Mouse (Mus musculus) intestine, embryonic 14.5 days (tissue): Measurements from ENCODE around the gene Mgat4b. TPM values are rescaled to one million over a fixed set of nuclear protein-coding genes. Genes with fewer than 3 reads are reported as not detected.

Experiments
- ATAC-seq: fragments of 200-750 bp; cut with Nextera tagmentation; replicated peaks from 2 replicates; pipeline ENCODE4 v1.8.0; 2017; ENCODE audit warnings: low read depth, moderate number of reproducible peaks, moderate TSS enrichment, moderate library complexity; ENCODE audit not compliant: low FRiP score, low TSS enrichment
- DNase-seq: peaks from one replicate; pipeline ENCODE4 v3.0.0-alpha.2; 2018; ENCODE audit warnings: low spot score
- H3K27ac ChIP-seq: fragments of 300-500 bp; sonication (generic); 2 replicates; pipeline ENCODE4 v1.5.1; 2014; ENCODE audit warnings: low read depth, mild to moderate bottlenecking, control low read depth
- H3K27me3 ChIP-seq: fragments of 300-500 bp; sonication (generic); replicated peaks from 2 replicates; pipeline ENCODE4 v1.6.1; 2014; ENCODE audit warnings: low read length, control low read depth; ENCODE audit not compliant: control insufficient read depth, insufficient read depth
- H3K36me3 ChIP-seq: fragments of 300-500 bp; sonication (generic); 2 replicates; pipeline ENCODE4 v1.6.1; 2014; ENCODE audit warnings: low read length, control low read depth; ENCODE audit not compliant: control insufficient read depth, insufficient read depth
- H3K4me1 ChIP-seq: fragments of 300-500 bp; sonication (generic); replicated peaks from 2 replicates; pipeline ENCODE4 v1.6.1; 2014; ENCODE audit warnings: low read length, control low read depth, mixed read lengths; ENCODE audit not compliant: control insufficient read depth, insufficient read depth
- H3K4me2 ChIP-seq: fragments of 300-500 bp; sonication (generic); 2 replicates; pipeline ENCODE4 v1.6.1; 2014; ENCODE audit warnings: low read length
- H3K4me3 ChIP-seq: fragments of 300-500 bp; sonication (generic); 2 replicates; pipeline ENCODE4 v1.5.1; 2014; ENCODE audit warnings: low read depth, low read length, control low read depth, mixed read lengths
- H3K9ac ChIP-seq: fragments of 300-500 bp; sonication (generic); 2 replicates; pipeline ENCODE4 v1.6.1; 2014; ENCODE audit warnings: mild to moderate bottlenecking, low read length
- H3K9me3 ChIP-seq: fragments of 300-500 bp; sonication (generic); 2 replicates; pipeline ENCODE4 v1.6.1; 2016; ENCODE audit warnings: low read length, control low read depth; ENCODE audit not compliant: control insufficient read depth
- WGBS: fragments of 180-500 bp; shearing (Covaris S2); extraction: QIAGEN DNeasy Blood & Tissue Kit; methylation state at CpG from one replicate; pipeline ENCODE4 v1.1.7; 2014; 5-methylcytosine and 5-hydroxymethylcytosine counted together
- microRNA-seq: library from miRNA; unstranded; fragments of <30 nt; microRNA quantifications from one replicate; pipeline ENCODE4, GENCODE M21; 2016
- polyA plus RNA-seq: library from polyadenylated mRNA; unstranded; fragments of >200 nt; fragmentation: Nextera tagmentation; extraction: Ambion mirVana; gene quantifications from 2 replicates; pipeline ENCODE4 v1.2.1, GENCODE M21; 2014

Gene Mgat4b
- polyA plus RNA-seq, 1 experiment from 2014 or later: 24.4 TPM

DNA sequence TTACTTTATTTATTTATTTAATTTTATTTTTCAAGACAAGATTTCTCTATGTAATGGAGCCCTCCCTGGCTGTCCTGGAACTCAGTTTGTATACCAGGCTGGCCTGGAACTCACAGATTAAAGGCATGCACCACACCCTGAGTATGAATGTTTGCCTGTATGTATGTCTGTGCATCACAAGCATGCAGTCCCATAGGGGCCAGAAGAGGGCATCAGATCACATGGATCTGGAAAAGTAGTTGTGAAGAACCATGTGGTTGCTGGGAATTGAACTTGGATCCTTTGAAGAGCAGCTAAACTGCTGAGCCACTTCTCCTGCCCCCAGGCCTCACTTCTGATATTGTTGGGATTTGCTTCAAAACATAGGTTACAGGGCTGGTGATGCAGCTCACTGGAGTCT is 66.3 kb downstream of the Mgat4b start:
- no peak for DNase-seq
- H3K9ac ChIP-seq: no peak overlapping the region

GRCm38 (mm10) chr11:50277706-50278105 is 67.0 kb downstream of the Mgat4b start:
- H3K27me3 ChIP-seq: no peaks in the 10 kb centered on the region

More for the DNA sequence above, 66.3 kb downstream of the Mgat4b start:
- no peaks in the 10 kb centered on the region for H3K4me1 ChIP-seq
- ATAC-seq: no peak
- no peak overlapping the region for H3K4me3 ChIP-seq
- no peaks in the 10 kb centered on the region for H3K9me3 ChIP-seq
- peaks cover 23% of the 10 kb centered on the region; the same call in 1 of the 2 replicates for H3K36me3 ChIP-seq
- H3K4me2 ChIP-seq: no peak overlapping the region
- H3K27ac ChIP-seq: no peak overlapping the region
- no peaks in the 10 kb centered on the region for H3K27me3 ChIP-seq

DNA sequence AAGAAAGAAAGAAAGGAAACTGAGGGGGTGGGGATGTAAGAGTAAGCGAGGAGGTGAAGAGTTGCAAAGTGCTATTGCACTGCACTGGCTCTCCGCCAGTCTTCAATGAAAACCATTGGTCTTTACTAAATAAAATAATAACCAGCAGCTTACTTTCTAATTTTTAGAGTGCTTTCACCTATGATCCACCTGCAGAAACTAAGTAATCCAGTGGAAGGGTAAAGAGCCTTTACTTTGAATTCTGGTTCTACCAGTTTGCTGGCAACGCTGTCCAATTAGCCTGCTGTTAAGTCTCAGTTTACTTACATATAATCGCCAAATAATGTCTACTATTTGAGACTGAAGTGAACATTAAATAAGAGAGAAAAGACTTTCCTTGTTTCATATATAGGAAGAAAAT is 68.3 kb downstream of the Mgat4b start:
- Histone ChIP-seq H3K4me1 (no peaks in the 10 kb centered on the region), H3K27ac (no peak overlapping the region), H3K4me3 (no peak overlapping the region), H3K27me3 (no peaks in the 10 kb centered on the region), H3K36me3 (peaks cover 19% of the 10 kb centered on the region; the same call in 1 of the 2 replicates), H3K4me2 (no peak overlapping the region), H3K9ac (no peak overlapping the region), H3K9me3 (no peaks in the 10 kb centered on the region)
- DNase-seq: no peak
- ATAC-seq: no peak
- WGBS: 87% methylated on average over 4 of the region's 4 CpGs

More at GRCm38 (mm10) chr11:50277706-50278105, 67.0 kb downstream of the Mgat4b start:
- H3K36me3 ChIP-seq: peaks cover 21% of the 10 kb centered on the region; the same call in 1 of the 2 replicates
- WGBS: 95% methylated on average over 6 of the region's 6 CpGs
- H3K9ac ChIP-seq: no peak overlapping the region
- no peak overlapping the region for H3K4me3 ChIP-seq
- DNase-seq (no peak), ATAC-seq (no peak)
- H3K9me3 ChIP-seq: no peaks in the 10 kb centered on the region
- no peak overlapping the region for H3K27ac ChIP-seq
- no peaks in the 10 kb centered on the region for H3K4me1 ChIP-seq
- H3K4me2 ChIP-seq: no peak overlapping the region

DNA sequence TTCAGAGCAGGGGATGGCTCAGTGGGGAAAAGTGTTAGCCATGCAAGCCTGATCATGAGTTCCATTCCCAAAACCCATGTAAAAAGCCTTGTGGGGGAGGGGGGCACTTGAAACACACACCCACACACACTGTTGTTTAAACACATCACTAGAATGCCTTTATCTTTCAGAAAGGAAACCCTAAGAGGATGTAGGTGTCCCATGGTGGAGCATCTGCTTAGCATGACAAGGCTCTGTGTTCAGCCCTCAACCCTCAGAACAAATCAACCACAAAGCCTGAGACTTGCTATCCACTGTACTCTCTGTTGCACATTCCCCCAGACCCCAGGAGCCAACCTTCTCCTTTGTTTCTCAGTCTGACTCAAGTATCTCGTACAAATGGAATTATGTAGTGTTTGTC is 69.4 kb downstream of the Mgat4b start:
- Histone ChIP-seq H3K9ac (no peak overlapping the region), H3K4me2 (no peak overlapping the region)
- 76% methylated on average over 1 of the region's 1 CpGs for WGBS

More for the DNA sequence above, 69.4 kb downstream of the Mgat4b start:
- ATAC-seq (no peak), DNase-seq (no peak)
- Histone ChIP-seq H3K36me3 (peaks cover 19% of the 10 kb centered on the region; the same call in 1 of the 2 replicates), H3K27me3 (no peaks in the 10 kb centered on the region), H3K9me3 (no peaks in the 10 kb centered on the region), H3K4me3 (no peak overlapping the region), H3K27ac (no peak overlapping the region), H3K4me1 (no peaks in the 10 kb centered on the region)

Small RNA genes lying within 50 kb of the gene (microRNA-seq; reads per million reads assigned to microRNA genes)
- gene Mir6919: 0.25 reads per million

Other genes starting within 250 kb of the Mgat4b start
- 44.5 and 50.0 TPM in 2 replicates for gene Rnf130, start 185.5 kb upstream of the Mgat4b start, polyA plus RNA-seq
- 37.3 and 41.4 TPM in 2 replicates for gene Tbc1d9b, start 79.5 kb upstream of the Mgat4b start, polyA plus RNA-seq
- 15.6 and 18.1 TPM in 2 replicates for gene Mrnip, start 36.4 kb upstream of the Mgat4b start, polyA plus RNA-seq
- 181 and 183 TPM in 2 replicates for gene Sqstm1, start 63 bp upstream of the Mgat4b start, polyA plus RNA-seq
- 3.4 and 4.2 TPM in 2 replicates for gene Ltc4s, start 27.7 kb downstream of the Mgat4b start, polyA plus RNA-seq
- 8.5 and 9.1 TPM in 2 replicates for gene Maml1, start 81.4 kb downstream of the Mgat4b start, polyA plus RNA-seq
- gene Canx, start 114.8 kb downstream of the Mgat4b start, polyA plus RNA-seq: 246 and 259 TPM in 2 replicates
- 0.27 TPM in 2 replicates for gene Cby3, start 143.6 kb downstream of the Mgat4b start, polyA plus RNA-seq
- gene Hnrnph1, start 166.1 kb downstream of the Mgat4b start, polyA plus RNA-seq: 411 and 475 TPM in 2 replicates
- gene Rufy1, start 220.2 kb downstream of the Mgat4b start, polyA plus RNA-seq: 21.6 and 24.8 TPM in 2 replicates